Comparison of ENCODE assay signal across 9 mouse cellular contexts in genomic region chr11:79671668-79672281, GRCm38 (mm10).
A peak's percentile ranks its signal among the peaks of the same experiment; 100 is the strongest.
DNase-seq lines count a peak whose midpoint lies in the region; ATAC-seq and TF ChIP-seq lines count a peak whose summit lies in the region.
"Had no signal": no experiment of that assay in that cellular context is flagged by ENCODE, and none has a peak within 500 bp of the region (broad histone marks: within the 10 kb centered on the region; RNA-seq: fewer than 3 reads in every experiment).

No protein-coding gene starts in this region.

- no peak for TF ChIP-seq POLR2A in brain, embryonic 14.5 days (IDR thresholded peaks at IDR 0.05; ENCODE audit: borderline replicate concordance, extremely low read depth, insufficient read depth, insufficient read length, poor library complexity, severe bottlenecking)

- ATAC-seq in CD4-positive, CD25-positive, alpha-beta regulatory T cell, adult 4 months = no peak

- peak; percentile 79 for DNase-seq in CD4-positive, CD25-positive, alpha-beta regulatory T cell, adult 2 months (ENCODE audit: low read depth, low spot score)
- DNase-seq in left cerebral cortex, adult 2 months (ENCODE audit: extremely low spot score in 1 of 2, low spot score in 2 of 2) = no peak
- no peak for DNase-seq in left cerebral cortex, adult 11 months (ENCODE audit: low spot score)
- DNase-seq in brain, embryonic 14.5 days (ENCODE audit: low read depth) = no peak
- DNase-seq in lung, postnatal 14 days = peak; percentile 47
- DNase-seq in yolk sac, embryonic 10.5 days (ENCODE audit: low spot score) = no peak
- no peak for DNase-seq in left cerebral cortex, adult 8-10 months (ENCODE audit: low spot score in 2 of 2)

- peak overlapping the region; percentile 80; the same call in 1 of the 2 replicates for H3K27ac ChIP-seq in left cerebral cortex, adult 2 months
- H3K27ac ChIP-seq: heart, embryonic 15.5 days had no signal

- TF ChIP-seq CTCF in left cerebral cortex, adult 2 months (IDR thresholded peaks at IDR 0.05) = peak; percentile 64
- TF ChIP-seq CTCF in brain, embryonic 14.5 days (IDR thresholded peaks at IDR 0.05; ENCODE audit: borderline replicate concordance, extremely low read depth, insufficient read depth, insufficient read length) = peak; percentile 64

- H3K4me3 ChIP-seq in left cerebral cortex, adult 2 months = no peak overlapping the region
- H3K4me3 ChIP-seq: heart, embryonic 15.5 days had no signal

- intact Hi-C loops in left cerebral cortex, adult 2 months (cut with DNase I) = no loop called here

Comparison
In these comparisons a context has a peak if more than half of its experiments do, and no peak if none do; other contexts are left out.
1. DNase-seq: peak in CD4-positive, CD25-positive, alpha-beta regulatory T cell, adult 2 months (single experiment) and lung, postnatal 14 days (single experiment); none in left cerebral cortex, adult 2 months (0 of 2), left cerebral cortex, adult 11 months (single experiment), brain, embryonic 14.5 days (single experiment), yolk sac, embryonic 10.5 days (single experiment) and left cerebral cortex, adult 8-10 months (0 of 2).